Mouse (Mus musculus) liver, embryonic 16.5 days (tissue): ENCODE measurements at regions not wholly inside any gene's neighbourhood (a gene's known extent, or its start where the extent isn't known, plus 50 kb on each side); places are given as distances from the start of the nearest gene placed in this dataset.
A peak's percentile ranks its signal among the peaks of the same experiment; 100 is the strongest.

Source experiments
- ATAC-seq: fragments of 200-750 bp; cut with Nextera tagmentation; 2 replicates; pipeline ENCODE4 v1.8.0; 2017; ENCODE audit warnings: low read depth, mild to moderate bottlenecking, moderate number of reproducible peaks, moderate library complexity
- H3K27ac ChIP-seq: fragments of 300-500 bp; sonication (generic); 2 replicates; pipeline ENCODE4 v1.5.1; 2014; ENCODE audit warnings: mild to moderate bottlenecking, low read length
- H3K27me3 ChIP-seq: fragments of 300-500 bp; sonication (generic); 2 replicates; pipeline ENCODE4 v1.6.1; 2014; ENCODE audit warnings: low read depth, low read length, mixed read lengths; ENCODE audit not compliant: control insufficient read depth, insufficient read depth
- H3K36me3 ChIP-seq: fragments of 300-500 bp; sonication (generic); 2 replicates; pipeline ENCODE4 v1.6.1; 2014; ENCODE audit warnings: mild to moderate bottlenecking; ENCODE audit not compliant: control insufficient read depth, insufficient read depth
- H3K4me1 ChIP-seq: fragments of 300-500 bp; sonication (generic); 2 replicates; pipeline ENCODE4 v1.6.1; 2014; ENCODE audit warnings: low read depth, low read length, mixed read lengths; ENCODE audit not compliant: control insufficient read depth
- H3K4me2 ChIP-seq: fragments of 300-500 bp; sonication (generic); 2 replicates; pipeline ENCODE4 v1.6.1; 2014; ENCODE audit warnings: low read depth, low read length, mixed read lengths
- H3K4me3 ChIP-seq: fragments of 300-500 bp; sonication (generic); 2 replicates; pipeline ENCODE4 v1.5.1; 2014; ENCODE audit warnings: low read depth, mild to moderate bottlenecking, low read length
- H3K9ac ChIP-seq: fragments of 300-500 bp; sonication (generic); 2 replicates; pipeline ENCODE4 v1.6.1; 2014; ENCODE audit warnings: low read depth, low read length
- H3K9me3 ChIP-seq: fragments of 300-500 bp; sonication (generic); replicated peaks from 2 replicates; pipeline ENCODE4 v1.6.1; 2016; ENCODE audit warnings: low read length; ENCODE audit not compliant: control insufficient read depth
- WGBS: fragments of 180-500 bp; shearing (Covaris S2); extraction: QIAGEN DNeasy Blood & Tissue Kit; methylation state at CpG from one replicate; pipeline ENCODE4 v1.1.7; 2014; ENCODE audit not compliant: insufficient replicate concordance; 5-methylcytosine and 5-hydroxymethylcytosine counted together

DNA sequence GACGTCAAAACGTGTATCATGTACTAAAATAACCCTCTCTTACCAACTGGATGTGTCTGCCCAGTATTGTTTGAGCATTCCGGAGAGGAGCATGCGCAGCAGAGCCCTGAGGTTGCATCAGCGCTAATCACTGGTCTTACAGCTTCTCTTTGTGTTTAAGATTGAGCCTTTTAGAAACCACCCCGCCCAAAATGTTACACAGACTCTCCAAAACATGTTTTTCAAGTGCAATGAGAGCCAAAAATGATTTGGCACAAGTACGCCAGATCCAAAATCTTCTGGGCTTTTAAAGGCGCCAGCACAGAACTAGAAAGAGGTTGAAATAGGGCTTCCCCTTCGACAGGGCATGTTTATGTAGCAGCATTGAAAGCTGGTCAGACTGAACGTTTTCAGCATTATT is 123.8 kb upstream of the Cited2 start:
- H3K36me3 ChIP-seq: no peaks in the 10 kb centered on the region
- H3K27ac ChIP-seq: 0 out of 2 replicates have a peak overlapping the region, but pooled peaks have one; percentile 6
- H3K9me3 ChIP-seq: no peaks in the 10 kb centered on the region
- H3K4me1 ChIP-seq: peaks cover 34% of the 10 kb centered on the region
- H3K4me2 ChIP-seq: no peak overlapping the region
- H3K9ac ChIP-seq: no peak overlapping the region
- WGBS: 67% methylated on average over 10 of the region's 10 CpGs
- H3K27me3 ChIP-seq: no peaks in the 10 kb centered on the region
- no peak for ATAC-seq
- H3K4me3 ChIP-seq: no peak overlapping the region

DNA sequence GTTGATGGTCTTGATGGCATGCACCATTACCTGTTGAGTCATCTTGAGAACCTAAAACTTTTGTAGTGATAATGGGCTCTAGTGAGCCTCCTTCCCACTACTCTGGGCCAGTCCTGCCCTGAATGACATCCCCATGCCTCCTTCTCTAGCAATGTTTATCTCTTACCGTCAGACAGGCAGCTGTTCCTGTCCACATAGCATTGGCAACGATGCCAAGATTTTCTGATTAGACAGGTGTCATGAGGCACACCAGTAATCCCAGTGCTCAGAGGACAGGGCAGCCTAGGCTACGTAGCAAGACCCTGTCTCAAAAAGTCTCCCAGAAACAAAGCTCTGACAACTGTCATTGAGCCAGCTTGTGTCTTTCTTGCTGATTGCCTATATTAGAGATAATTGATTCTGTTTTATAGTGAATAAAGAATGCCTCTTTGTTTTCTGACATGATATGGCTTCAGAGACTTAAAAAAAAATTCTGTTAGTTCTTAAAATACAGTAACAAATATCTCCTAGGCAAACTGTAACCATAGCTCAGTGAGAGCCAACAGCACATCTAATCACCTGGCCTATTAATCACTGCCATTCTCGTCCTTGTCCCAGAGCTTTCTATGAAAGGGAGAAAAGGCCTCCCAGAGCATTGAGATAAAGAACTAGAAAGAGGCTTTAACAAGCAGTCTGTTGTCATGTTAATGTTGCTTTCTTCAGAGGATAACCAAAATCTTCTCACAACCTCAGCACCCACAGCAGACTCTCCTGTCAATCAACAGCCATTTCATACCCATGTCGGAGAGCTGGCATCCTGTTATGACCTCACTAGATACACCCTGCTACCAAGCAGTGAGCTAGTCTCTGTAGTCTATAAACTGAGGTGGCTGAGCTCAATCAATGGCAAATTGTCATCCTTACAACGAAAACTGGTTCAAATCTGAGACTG is 122.9 kb upstream of the Cited2 start:
- H3K36me3 ChIP-seq: no peaks in the 10 kb centered on the region
- WGBS: 20% methylated on average over 6 of the region's 6 CpGs
- H3K9ac ChIP-seq: no peak overlapping the region
- peak overlapping the region; percentile 69 for H3K27ac ChIP-seq
- H3K9me3 ChIP-seq: no peaks in the 10 kb centered on the region
- ATAC-seq: peak; percentile 74
- H3K27me3 ChIP-seq: no peaks in the 10 kb centered on the region
- H3K4me2 ChIP-seq: peak overlapping the region; percentile 35
- H3K4me3 ChIP-seq: no peak overlapping the region
- peaks cover 34% of the 10 kb centered on the region for H3K4me1 ChIP-seq

DNA sequence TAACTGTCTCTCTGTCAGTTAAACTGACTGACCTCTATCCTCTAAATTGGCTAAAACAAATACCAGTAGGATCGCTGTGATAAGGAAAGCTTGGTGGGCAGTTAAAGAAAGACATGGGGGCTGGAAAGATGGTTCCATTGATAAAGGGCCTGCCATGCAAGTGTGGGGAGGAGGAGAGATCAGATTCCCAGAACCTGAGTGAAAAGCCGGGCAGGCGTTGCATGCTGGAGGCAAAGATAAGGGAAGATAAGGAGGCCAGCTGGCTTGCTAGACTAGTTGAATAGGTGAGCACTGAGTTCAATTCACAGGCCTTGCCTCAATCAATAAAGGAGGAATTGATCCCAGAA is 122.3 kb upstream of the Cited2 start:
- H3K27ac ChIP-seq: peak overlapping the region; percentile 69
- peak overlapping the region; percentile 35 for H3K4me2 ChIP-seq
- ATAC-seq: peak; percentile 71
- no peaks in the 10 kb centered on the region for H3K27me3 ChIP-seq
- 15% methylated on average over 3 of the region's 3 CpGs for WGBS
- peaks cover 28% of the 10 kb centered on the region for H3K4me1 ChIP-seq
- no peaks in the 10 kb centered on the region for H3K9me3 ChIP-seq
- no peaks in the 10 kb centered on the region for H3K36me3 ChIP-seq
- no peak overlapping the region for H3K9ac ChIP-seq
- H3K4me3 ChIP-seq: no peak overlapping the region

GRCm38 (mm10) chr10:17602446-17602845 is 120.6 kb upstream of the Cited2 start:
- no peaks in the 10 kb centered on the region for H3K9me3 ChIP-seq
- H3K9ac ChIP-seq: no peak overlapping the region
- H3K4me1 ChIP-seq: peaks cover 23% of the 10 kb centered on the region
- no peak for ATAC-seq
- H3K27me3 ChIP-seq: no peaks in the 10 kb centered on the region
- H3K27ac ChIP-seq: no peak overlapping the region
- no peaks in the 10 kb centered on the region for H3K36me3 ChIP-seq
- 32% methylated on average over 2 of the region's 2 CpGs for WGBS
- no peak overlapping the region for H3K4me3 ChIP-seq
- no peak overlapping the region for H3K4me2 ChIP-seq

- WGBS: 68% methylated on average over 7 of the region's 7 CpGs
Observed at GRCm38 (mm10) chr10:17608220-17608619, 114.8 kb upstream of the Cited2 start.

DNA sequence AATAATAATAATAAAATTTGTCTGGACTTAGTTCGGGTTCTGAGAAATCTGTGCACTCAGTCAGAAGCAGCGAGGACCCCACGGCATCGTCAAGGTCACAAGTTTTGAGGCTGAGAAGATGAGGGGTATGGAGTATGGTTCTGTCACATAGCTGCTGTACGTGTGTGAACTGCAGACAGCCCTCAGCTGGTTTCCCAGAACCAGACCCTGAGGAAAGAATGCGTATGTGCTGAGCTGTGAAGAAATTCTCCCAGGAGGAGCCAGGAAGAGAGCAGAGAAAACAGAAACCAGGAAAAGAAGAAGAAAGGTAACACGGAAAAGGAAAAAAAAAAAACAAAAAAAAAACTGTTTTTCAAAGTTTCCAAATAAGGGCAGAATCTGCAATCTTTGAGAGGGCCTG is 112.4 kb upstream of the Cited2 start:
- 63% methylated on average over 7 of the region's 7 CpGs for WGBS
- Histone ChIP-seq H3K9me3 (no peaks in the 10 kb centered on the region), H3K27me3 (no peaks in the 10 kb centered on the region), H3K4me2 (no peak overlapping the region), H3K4me1 (no peaks in the 10 kb centered on the region), H3K27ac (no peak overlapping the region), H3K36me3 (no peaks in the 10 kb centered on the region), H3K9ac (no peak overlapping the region), H3K4me3 (no peak overlapping the region)
- ATAC-seq: no peak

More at GRCm38 (mm10) chr10:17608220-17608619, 114.8 kb upstream of the Cited2 start:
- Histone ChIP-seq H3K4me3 (no peak overlapping the region), H3K4me2 (no peak overlapping the region), H3K36me3 (no peaks in the 10 kb centered on the region), H3K27me3 (no peaks in the 10 kb centered on the region), H3K9ac (no peak overlapping the region), H3K9me3 (no peaks in the 10 kb centered on the region), H3K4me1 (no peaks in the 10 kb centered on the region), H3K27ac (no peak overlapping the region)
- ATAC-seq: no peak

DNA sequence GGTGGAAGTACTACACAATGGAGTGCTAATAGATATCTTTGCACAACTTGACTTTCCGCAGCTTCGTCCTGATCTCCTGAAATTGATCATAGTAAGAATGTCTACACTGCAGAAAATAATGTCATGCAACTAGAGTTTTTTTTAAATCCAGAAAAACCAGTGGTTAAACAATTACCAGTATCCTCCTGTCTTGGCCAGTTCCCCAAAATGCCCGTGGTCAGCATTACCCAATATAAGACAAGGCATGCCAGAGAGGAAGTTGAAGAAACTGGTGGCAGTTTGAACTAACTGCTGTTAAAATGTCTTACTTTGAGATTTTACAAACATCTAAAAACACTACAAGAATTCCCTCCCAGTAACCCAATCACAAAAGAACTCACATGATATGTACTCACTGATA is 109.7 kb upstream of the Cited2 start:
- H3K4me3 ChIP-seq: no peak overlapping the region
- H3K9me3 ChIP-seq: no peaks in the 10 kb centered on the region
- no peak overlapping the region for H3K9ac ChIP-seq
- no peak overlapping the region for H3K4me2 ChIP-seq
- WGBS: 55% methylated on average over 3 of the region's 3 CpGs
- ATAC-seq: no peak
- H3K27ac ChIP-seq: no peak overlapping the region
- no peaks in the 10 kb centered on the region for H3K4me1 ChIP-seq
- H3K27me3 ChIP-seq: no peaks in the 10 kb centered on the region
- no peaks in the 10 kb centered on the region for H3K36me3 ChIP-seq

GRCm38 (mm10) chr10:17618024-17618423 is 105.0 kb upstream of the Cited2 start:
- no peaks in the 10 kb centered on the region for H3K36me3 ChIP-seq
- 56% methylated on average over 1 of the region's 1 CpGs for WGBS
- no peak for ATAC-seq
- no peaks in the 10 kb centered on the region for H3K27me3 ChIP-seq
- no peaks in the 10 kb centered on the region for H3K9me3 ChIP-seq
- no peak overlapping the region for H3K27ac ChIP-seq
- H3K9ac ChIP-seq: no peak overlapping the region
- H3K4me3 ChIP-seq: no peak overlapping the region
- no peaks in the 10 kb centered on the region for H3K4me1 ChIP-seq
- no peak overlapping the region for H3K4me2 ChIP-seq

- H3K4me2 ChIP-seq: no peak overlapping the region
- no peak overlapping the region for H3K27ac ChIP-seq
- no peak for ATAC-seq
- H3K9ac ChIP-seq: no peak overlapping the region
- no peaks in the 10 kb centered on the region for H3K36me3 ChIP-seq
- WGBS: 41% methylated on average over 3 of the region's 3 CpGs
- no peaks in the 10 kb centered on the region for H3K27me3 ChIP-seq
- H3K4me3 ChIP-seq: no peak overlapping the region
- no peaks in the 10 kb centered on the region for H3K9me3 ChIP-seq
- H3K4me1 ChIP-seq: no peaks in the 10 kb centered on the region
Observed at GRCm38 (mm10) chr10:17619617-17620016, 103.4 kb upstream of the Cited2 start.
